Mouse (Mus musculus) 3T3-L1 (cell line): ENCODE results near the gene Syt13.

Experiments used
- DNase-seq: peaks from one replicate; pipeline ENCODE4 v3.0.0-alpha.2; 2015; ENCODE audit warnings: low read depth, low spot score

Gene Syt13

GRCm38 (mm10) chr2:92924677-92925259 is 9.9 kb downstream of the Syt13 start:
- DNase-seq = no peak

- no peak for DNase-seq
These were observed 14.8 kb downstream of the Syt13 start for GRCm38 (mm10) chr2:92929696-92930095.

GRCm38 (mm10) chr2:92931061-92931460 is 16.2 kb downstream of the Syt13 start:
- no peak for DNase-seq

GRCm38 (mm10) chr2:92933379-92933778 is 18.5 kb downstream of the Syt13 start:
- DNase-seq = no peak

GRCm38 (mm10) chr2:92934312-92934982 is 19.5 kb downstream of the Syt13 start:
- no peak for DNase-seq

- no peak for DNase-seq
These were observed 20.6 kb downstream of the Syt13 start for GRCm38 (mm10) chr2:92935483-92935882.

GRCm38 (mm10) chr2:92938063-92938462 is 23.2 kb downstream of the Syt13 start:
- DNase-seq = no peak

- no peak for DNase-seq
These were observed 23.9 kb downstream of the Syt13 start for GRCm38 (mm10) chr2:92938827-92939226.

GRCm38 (mm10) chr2:92940963-92941362 is 26.1 kb downstream of the Syt13 start:
- no peak for DNase-seq

- DNase-seq = no peak
These were observed 26.6 kb downstream of the Syt13 start for GRCm38 (mm10) chr2:92941463-92941862.

GRCm38 (mm10) chr2:92943406-92943805 is 28.5 kb downstream of the Syt13 start:
- no peak for DNase-seq

- no peak for DNase-seq
These were observed 29.5 kb downstream of the Syt13 start for GRCm38 (mm10) chr2:92944356-92944755.

GRCm38 (mm10) chr2:92945125-92945746 is 30.3 kb downstream of the Syt13 start:
- peak; percentile 55 for DNase-seq

- no peak for DNase-seq
These were observed 31.1 kb downstream of the Syt13 start for GRCm38 (mm10) chr2:92945824-92946598.

- DNase-seq = peak; percentile 97
These were observed 33.2 kb downstream of the Syt13 start for GRCm38 (mm10) chr2:92947981-92948698.

GRCm38 (mm10) chr2:92948699-92949300 is 33.9 kb downstream of the Syt13 start:
- peak; percentile 70 for DNase-seq

GRCm38 (mm10) chr2:92949518-92949917 is 34.6 kb downstream of the Syt13 start:
- DNase-seq = peak; percentile 70

GRCm38 (mm10) chr2:92953450-92953849 is 38.6 kb downstream of the Syt13 start:
- no peak for DNase-seq

- peak; percentile 69 for DNase-seq
These were observed 39.7 kb downstream of the Syt13 start for GRCm38 (mm10) chr2:92954404-92955114.

GRCm38 (mm10) chr2:92956943-92957342 is 42.0 kb downstream of the Syt13 start:
- no peak for DNase-seq
